Mouse (Mus musculus) intestine, embryonic 16.5 days (tissue): ENCODE data around the gene Degs2. TPM values are rescaled to one million over a fixed set of nuclear protein-coding genes. Genes with fewer than 3 reads are reported as not detected.
A peak's percentile ranks its signal among the peaks of the same experiment; 100 is the strongest.

Source experiments
- ATAC-seq: fragments of 200-750 bp; cut with Nextera tagmentation; 2 replicates; pipeline ENCODE4 v1.8.0; 2017; ENCODE audit warnings: moderate TSS enrichment, moderate library complexity
- H3K27ac ChIP-seq: fragments of 300-500 bp; sonication (generic); 2 replicates; pipeline ENCODE4 v1.5.1; 2014; ENCODE audit warnings: mild to moderate bottlenecking, low read length
- H3K27me3 ChIP-seq: fragments of 300-500 bp; sonication (generic); replicated peaks from 2 replicates; pipeline ENCODE4 v1.6.1; 2014; ENCODE audit warnings: low read length, control low read depth, mixed read lengths; ENCODE audit not compliant: control insufficient read depth, insufficient read depth
- H3K36me3 ChIP-seq: fragments of 300-500 bp; sonication (generic); 2 replicates; pipeline ENCODE4 v1.6.1; 2014; ENCODE audit warnings: low read length, control low read depth; ENCODE audit not compliant: control insufficient read depth, insufficient read depth
- H3K4me1 ChIP-seq: fragments of 300-500 bp; sonication (generic); 2 replicates; pipeline ENCODE4 v1.6.1; 2014; ENCODE audit warnings: low read length, control low read depth, mixed read lengths; ENCODE audit not compliant: control insufficient read depth, insufficient read depth
- H3K4me2 ChIP-seq: fragments of 300-500 bp; sonication (generic); 2 replicates; pipeline ENCODE4 v1.6.1; 2014; ENCODE audit warnings: low read depth, low read length, control low read depth
- H3K4me3 ChIP-seq: fragments of 300-500 bp; sonication (generic); 2 replicates; pipeline ENCODE4 v1.5.1; 2014; ENCODE audit warnings: mild to moderate bottlenecking, low read length
- H3K9ac ChIP-seq: fragments of 300-500 bp; sonication (generic); 2 replicates; pipeline ENCODE4 v1.6.1; 2014; ENCODE audit warnings: low read depth, low read length
- H3K9me3 ChIP-seq: fragments of 300-500 bp; sonication (generic); 2 replicates; pipeline ENCODE4 v1.6.1; 2016; ENCODE audit warnings: low read length, control low read depth; ENCODE audit not compliant: control insufficient read depth
- WGBS: fragments of 180-500 bp; shearing (Covaris S2); extraction: QIAGEN DNeasy Blood & Tissue Kit; methylation state at CpG from one replicate; pipeline ENCODE4 v1.1.7; 2014; 5-methylcytosine and 5-hydroxymethylcytosine counted together
- polyA plus RNA-seq: library from polyadenylated mRNA; unstranded; fragments of >200 nt; fragmentation: Nextera tagmentation; extraction: Ambion mirVana; gene quantifications from 2 replicates; pipeline ENCODE4 v1.2.1, GENCODE M21; 2015

The Degs2 gene
- polyA plus RNA-seq, 1 experiment from 2014 or later = 161 TPM

DNA sequence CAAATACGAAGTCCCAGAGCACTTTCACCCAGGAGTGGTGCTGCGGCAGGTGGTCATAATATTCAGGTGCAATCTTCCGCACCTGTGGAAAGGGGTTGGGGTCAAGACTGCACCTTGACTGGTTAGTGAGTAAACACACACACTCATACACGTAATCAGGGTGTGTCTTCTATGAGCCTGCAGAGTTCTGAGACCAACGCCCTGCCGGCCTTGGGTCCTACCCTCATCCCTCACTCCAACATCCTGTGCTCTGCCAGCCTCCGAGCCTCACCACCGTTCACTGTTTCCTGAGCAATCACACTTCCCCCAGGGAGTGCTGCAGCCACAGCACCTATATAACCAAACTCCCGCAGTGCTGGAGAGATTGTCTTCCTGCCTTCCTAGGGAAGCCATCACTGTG, 11.6 kb downstream of the Degs2 start:
- ATAC-seq = peak; percentile 19; the same call in 1 of the 2 replicates
- Histone ChIP-seq H3K9ac (peak overlapping the region; percentile 36; the same call in 1 of the 2 replicates), H3K4me1 (peaks cover 53% of the 10 kb centered on the region), H3K27me3 (no peaks in the 10 kb centered on the region), H3K4me2 (no peak overlapping the region), H3K4me3 (no peak overlapping the region), H3K36me3 (peaks cover 2% of the 10 kb centered on the region; the same call in 1 of the 2 replicates), H3K27ac (peak overlapping the region; percentile 92), H3K9me3 (no peaks in the 10 kb centered on the region)
- 59% methylated on average over 9 of the region's 9 CpGs for WGBS

DNA sequence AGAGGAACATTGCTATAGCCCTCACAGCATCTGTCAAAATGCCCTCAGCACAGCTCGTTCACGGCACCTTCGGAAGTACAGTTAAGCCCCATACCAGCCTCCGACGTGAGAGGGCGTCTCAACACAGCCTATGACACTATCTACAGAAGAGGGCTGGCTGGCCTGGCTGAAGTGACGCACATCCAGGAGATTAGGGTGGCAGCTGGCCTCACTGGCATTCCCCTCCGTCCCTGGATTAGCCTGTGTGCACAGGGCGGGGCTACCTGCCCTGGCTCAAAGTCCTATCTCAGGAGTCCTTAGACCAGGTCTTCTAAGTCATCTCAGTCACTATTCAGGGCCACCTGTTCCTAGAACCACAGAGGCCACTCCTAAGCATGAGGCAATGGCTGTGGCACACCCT, 12.9 kb downstream of the Degs2 start:
- WGBS = 60% methylated on average over 9 of the region's 9 CpGs
- H3K27me3 ChIP-seq = no peaks in the 10 kb centered on the region
- H3K4me3 ChIP-seq = no peak overlapping the region
- H3K36me3 ChIP-seq = peaks cover 3% of the 10 kb centered on the region; the same call in 1 of the 2 replicates
- H3K27ac ChIP-seq = peak overlapping the region; percentile 92
- H3K9ac ChIP-seq = 0 out of 2 replicates have a peak overlapping the region, but pooled peaks have one; percentile 30
- peak; percentile 92 for ATAC-seq
- 0 out of 2 replicates have a peak overlapping the region, but pooled peaks have one; percentile 14 for H3K4me2 ChIP-seq
- peaks cover 47% of the 10 kb centered on the region for H3K4me1 ChIP-seq
- no peaks in the 10 kb centered on the region for H3K9me3 ChIP-seq

DNA sequence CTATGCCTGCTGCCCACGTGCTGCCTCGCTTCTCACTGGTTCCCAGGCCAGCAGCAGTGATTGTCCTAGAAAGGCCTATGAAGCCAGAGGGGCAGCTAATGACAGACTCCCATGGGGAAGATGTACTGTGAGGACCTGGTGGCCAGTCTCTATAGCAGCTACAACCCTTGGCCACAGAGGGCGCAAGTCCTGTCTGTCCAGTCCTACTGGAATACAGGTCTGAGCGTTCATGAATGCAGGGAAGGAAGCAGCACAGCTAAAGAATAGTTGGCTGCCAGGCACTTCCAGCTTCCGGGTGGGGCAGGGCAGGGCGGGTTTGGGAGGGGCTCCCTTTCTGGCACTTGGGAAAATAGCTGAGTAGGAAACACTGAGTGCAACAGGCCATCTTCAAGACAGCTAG, 15.2 kb downstream of the Degs2 start:
- Histone ChIP-seq H3K4me1 (peaks cover 38% of the 10 kb centered on the region), H3K4me3 (no peak overlapping the region), H3K9ac (no peak overlapping the region), H3K27ac (peak overlapping the region; percentile 69), H3K36me3 (peaks cover 11% of the 10 kb centered on the region; the same call in 1 of the 2 replicates), H3K27me3 (no peaks in the 10 kb centered on the region), H3K9me3 (no peaks in the 10 kb centered on the region), H3K4me2 (no peak overlapping the region)
- ATAC-seq = peak; percentile 23; the same call in 1 of the 2 replicates
- WGBS = 57% methylated on average over 6 of the region's 6 CpGs

DNA sequence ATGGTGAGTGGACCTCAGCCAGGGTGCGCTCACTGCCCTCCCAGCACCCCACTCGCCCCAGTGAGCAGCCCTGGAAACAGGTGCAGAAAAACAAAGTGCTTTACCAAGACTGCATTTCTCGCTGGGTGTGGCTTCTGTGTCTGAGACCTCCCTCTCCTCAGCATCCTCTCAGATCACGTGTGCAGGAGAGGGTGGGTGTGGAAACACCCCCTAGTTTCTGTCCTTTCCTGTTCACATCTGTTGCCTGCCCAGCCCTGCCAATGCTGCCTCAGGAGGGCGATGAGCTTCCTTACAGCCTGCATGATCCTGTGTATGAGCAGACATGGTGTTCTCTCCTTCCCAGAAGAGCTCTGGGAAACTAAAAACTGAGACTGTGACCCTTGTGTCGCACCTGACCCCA, 15.7 kb downstream of the Degs2 start:
- peaks cover 36% of the 10 kb centered on the region for H3K4me1 ChIP-seq
- H3K36me3 ChIP-seq = peaks cover 11% of the 10 kb centered on the region; the same call in 1 of the 2 replicates
- no peak for ATAC-seq

DNA sequence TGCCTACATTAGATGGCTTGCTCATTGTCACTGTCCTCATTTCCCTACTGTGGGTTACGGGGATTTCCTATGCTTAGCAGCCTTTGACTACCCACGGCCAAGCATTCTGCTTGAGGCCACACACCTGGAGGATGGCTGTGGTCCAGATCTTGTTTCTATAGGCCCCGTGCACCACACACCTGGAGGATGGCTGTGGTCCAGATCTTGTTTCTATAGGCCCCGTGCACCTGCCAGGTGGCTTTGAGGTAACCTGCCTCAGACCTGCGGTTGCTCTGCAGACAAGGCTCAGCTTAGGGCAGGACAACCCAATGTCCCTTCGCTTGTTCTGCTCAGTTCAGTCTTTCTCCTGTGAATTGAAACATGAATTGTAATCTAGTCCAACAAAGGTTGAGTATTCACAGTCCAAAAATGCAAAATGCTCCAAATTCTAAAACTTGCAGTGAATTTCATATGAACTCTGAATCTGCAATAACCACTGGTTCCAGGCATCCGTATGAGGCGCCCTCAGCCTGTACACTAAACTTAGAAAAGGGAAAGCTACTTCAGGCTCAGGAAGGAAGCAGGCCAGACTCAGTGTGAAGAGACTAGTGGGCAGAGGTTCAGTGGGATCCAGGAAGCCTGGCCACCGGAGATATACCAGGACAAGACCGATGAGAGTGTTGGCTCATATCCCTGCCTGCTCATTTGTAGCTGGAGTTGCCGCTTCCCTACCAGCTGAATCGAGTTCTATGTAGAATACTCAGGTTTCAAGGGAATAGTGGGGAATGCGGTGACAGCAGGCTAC, 19.7 kb downstream of the Degs2 start:
- Histone ChIP-seq H3K4me2 (no peak overlapping the region), H3K36me3 (peaks cover 10% of the 10 kb centered on the region; the same call in 1 of the 2 replicates), H3K27ac (no peak overlapping the region), H3K4me1 (peaks cover 12% of the 10 kb centered on the region), H3K27me3 (no peaks in the 10 kb centered on the region), H3K9me3 (no peaks in the 10 kb centered on the region), H3K9ac (0 out of 2 replicates have a peak overlapping the region, but pooled peaks have one; percentile 7), H3K4me3 (no peak overlapping the region)
- ATAC-seq = no peak
- 88% methylated on average over 13 of the region's 13 CpGs for WGBS

More for the DNA sequence above, 15.7 kb downstream of the Degs2 start:
- Histone ChIP-seq H3K27me3 (no peaks in the 10 kb centered on the region), H3K9ac (0 out of 2 replicates have a peak overlapping the region, but pooled peaks have one; percentile 13), H3K9me3 (no peaks in the 10 kb centered on the region), H3K27ac (peak overlapping the region; percentile 69), H3K4me3 (no peak overlapping the region), H3K4me2 (no peak overlapping the region)
- 68% methylated on average over 6 of the region's 6 CpGs for WGBS

DNA sequence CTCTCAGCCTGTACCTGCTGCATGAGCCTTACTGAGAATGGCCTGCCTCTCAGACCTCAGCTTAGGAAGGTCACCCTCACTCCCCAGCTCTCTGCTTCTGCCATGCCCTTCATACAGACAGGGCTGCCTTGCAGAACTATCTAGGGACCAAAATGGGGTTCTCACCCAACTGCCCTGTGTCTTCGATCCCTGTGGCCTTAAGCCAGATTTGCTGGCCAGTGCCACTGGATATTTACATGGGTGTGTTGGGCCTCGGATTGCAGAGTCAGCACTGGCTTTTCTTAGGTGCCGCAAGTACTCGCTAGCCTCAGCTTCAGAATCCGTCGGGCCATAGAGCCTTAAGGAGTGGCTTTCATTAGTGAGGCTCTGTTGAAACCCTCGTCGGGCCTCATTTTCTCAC, 21.3 kb downstream of the Degs2 start:
- no peak for ATAC-seq
- peaks cover under 1% of the 10 kb centered on the region; the same call in 1 of the 2 replicates for H3K4me1 ChIP-seq
- peaks cover 14% of the 10 kb centered on the region; the same call in 1 of the 2 replicates for H3K36me3 ChIP-seq
- H3K4me2 ChIP-seq = no peak overlapping the region
- no peaks in the 10 kb centered on the region for H3K27me3 ChIP-seq
- H3K9ac ChIP-seq = no peak overlapping the region
- no peak overlapping the region for H3K4me3 ChIP-seq
- H3K27ac ChIP-seq = no peak overlapping the region
- H3K9me3 ChIP-seq = no peaks in the 10 kb centered on the region
- 93% methylated on average over 8 of the region's 8 CpGs for WGBS

DNA sequence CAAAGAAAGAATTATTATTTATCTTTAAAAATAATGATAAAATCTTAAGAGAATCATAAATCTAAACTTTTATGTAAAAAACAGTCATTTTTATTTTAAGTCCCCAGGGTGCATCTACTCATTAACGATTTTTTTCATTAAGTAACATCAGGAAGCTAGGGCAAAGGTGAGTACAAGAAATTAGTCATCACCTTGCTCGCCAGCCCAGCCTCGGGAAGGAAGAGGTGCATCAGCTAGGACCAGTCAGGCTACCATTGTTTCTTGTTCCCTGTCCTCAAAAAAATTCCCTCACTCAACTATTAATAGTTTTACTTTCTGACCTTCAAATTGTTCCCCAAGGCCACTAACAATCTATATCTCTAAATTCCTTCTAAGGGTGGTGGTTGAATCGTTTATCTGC, 23.7 kb downstream of the Degs2 start:
- Histone ChIP-seq H3K9ac (no peak overlapping the region), H3K27ac (no peak overlapping the region), H3K27me3 (no peaks in the 10 kb centered on the region), H3K4me3 (no peak overlapping the region), H3K9me3 (no peaks in the 10 kb centered on the region), H3K4me2 (no peak overlapping the region), H3K4me1 (peaks cover 2% of the 10 kb centered on the region; the same call in 1 of the 2 replicates), H3K36me3 (peaks cover 9% of the 10 kb centered on the region; the same call in 1 of the 2 replicates)
- 66% methylated on average over 4 of the region's 4 CpGs for WGBS
- ATAC-seq = no peak

DNA sequence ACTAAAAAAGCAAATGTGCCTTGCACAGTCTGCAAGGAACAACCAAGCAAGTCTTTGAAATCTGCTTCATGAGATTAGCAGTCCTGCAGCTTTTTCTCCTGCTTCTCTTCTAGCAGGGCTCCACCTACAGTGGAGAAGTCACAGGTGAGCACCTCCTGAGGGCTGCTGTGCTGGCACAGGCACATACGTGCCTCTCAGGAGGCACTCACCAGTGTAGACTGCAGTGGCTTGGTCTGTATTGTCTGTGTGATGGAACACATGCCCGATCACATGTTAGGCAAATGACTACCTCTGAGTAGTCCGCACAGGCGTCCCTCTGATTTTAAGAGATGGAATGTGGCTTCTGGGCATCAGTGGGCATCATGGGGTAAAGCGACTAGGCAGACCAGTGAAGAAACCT, 25.0 kb downstream of the Degs2 start:
- H3K27me3 ChIP-seq = no peaks in the 10 kb centered on the region
- no peaks in the 10 kb centered on the region for H3K9me3 ChIP-seq
- no peak overlapping the region for H3K27ac ChIP-seq
- H3K4me3 ChIP-seq = no peak overlapping the region
- WGBS = 95% methylated on average over 5 of the region's 5 CpGs
- ATAC-seq = no peak
- peaks cover 2% of the 10 kb centered on the region; the same call in 1 of the 2 replicates for H3K4me1 ChIP-seq
- H3K9ac ChIP-seq = no peak overlapping the region
- no peak overlapping the region for H3K4me2 ChIP-seq
- H3K36me3 ChIP-seq = peaks cover 5% of the 10 kb centered on the region; the same call in 1 of the 2 replicates

DNA sequence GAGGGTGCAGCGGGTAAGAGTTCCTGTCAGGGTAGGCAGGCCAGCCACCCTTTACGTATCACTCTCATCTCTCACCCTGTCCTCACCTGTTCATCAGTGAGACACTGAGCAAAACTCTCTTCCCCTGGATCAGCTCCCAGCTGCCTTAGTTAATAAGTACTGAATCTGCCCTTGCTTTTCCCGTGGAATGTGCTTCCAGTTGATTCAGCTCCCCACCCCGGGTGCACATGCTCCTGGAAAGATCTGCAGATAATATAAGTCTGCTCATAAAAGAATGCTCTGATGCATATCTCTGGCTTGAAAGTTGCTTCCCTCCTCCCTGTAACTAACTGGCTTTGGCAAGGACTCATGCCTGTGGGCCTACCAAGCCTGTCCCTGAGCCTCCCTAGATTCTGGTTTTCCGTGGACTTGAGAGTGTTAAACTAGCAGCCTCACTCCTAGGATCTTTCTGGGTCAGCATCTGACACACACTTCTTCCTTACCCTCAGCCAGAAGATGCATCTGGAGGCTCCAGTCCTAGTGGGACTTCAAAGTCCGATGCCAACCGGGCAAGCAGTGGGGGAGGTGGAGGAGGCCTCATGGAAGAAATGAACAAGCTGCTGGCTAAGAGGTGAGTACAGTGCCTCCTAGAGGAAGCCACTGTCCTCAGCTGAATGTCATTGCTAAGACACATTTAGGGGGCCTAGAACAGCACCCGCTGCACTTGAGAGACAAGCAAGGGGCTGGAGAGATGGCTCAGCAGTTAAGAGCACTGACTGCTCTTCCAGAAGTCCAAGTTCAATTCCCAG, 26.3 kb downstream of the Degs2 start:
- 63% methylated on average over 8 of the region's 8 CpGs for WGBS
- Histone ChIP-seq H3K4me1 (peaks cover 2% of the 10 kb centered on the region; the same call in 1 of the 2 replicates), H3K9me3 (no peaks in the 10 kb centered on the region), H3K4me3 (no peak overlapping the region), H3K36me3 (peaks cover 5% of the 10 kb centered on the region; the same call in 1 of the 2 replicates), H3K27me3 (no peaks in the 10 kb centered on the region), H3K4me2 (no peak overlapping the region), H3K9ac (no peak overlapping the region), H3K27ac (peak overlapping the region; percentile 57)
- peak; percentile 78 for ATAC-seq
